Mouse (Mus musculus): Measurements from ENCODE around the gene Chchd10. TPM values are rescaled to one million over a fixed set of nuclear protein-coding genes. Genes with fewer than 3 reads are reported as not detected.

Chchd10 gene
- total and polyA plus RNA-seq, 3 experiments = 147 to 540 (median 254) TPM

- Histone ChIP-seq H3K27ac (ENCODE audit: insufficient read depth, low read depth) (peak overlapping the region; percentile 55), H3K4me2 (ENCODE audit: insufficient read depth, low read depth, poor library complexity, severe bottlenecking) (peak overlapping the region; percentile 85)
Observed at GRCm38 (mm10) chr10:75949053-75950045, 16.4 kb downstream of the Chchd10 start.

GRCm38 (mm10) chr10:75950791-75951210 lies 17.9 kb downstream of the Chchd10 start:
- no peaks in the 10 kb centered on the region for H3K27me3 ChIP-seq (replicated peaks)
- H3K79me2 ChIP-seq (replicated peaks; ENCODE audit: control insufficient read depth, extremely low read depth, insufficient read depth, poor library complexity, severe bottlenecking) = no peaks in the 10 kb centered on the region
- peak overlapping the region; percentile 63 for H3K4me2 ChIP-seq (ENCODE audit: insufficient read depth, low read depth, poor library complexity, severe bottlenecking)
- H3K9ac ChIP-seq (ENCODE audit: insufficient read depth, low read depth) = peak overlapping the region; percentile 41; the same call in 1 of the 2 replicates
- DNase-seq (ENCODE audit: extremely low read depth) = peak; percentile 54
- H3K27ac ChIP-seq (ENCODE audit: insufficient read depth, low read depth) = peak overlapping the region; percentile 57; the same call in 1 of the 2 replicates
- in situ Hi-C loops (cut with MboI; ENCODE audit: low pct_ligation_motif_present, low pct_unique_long_range_greater_than_20kb, low sequenced_read_pairs) (loop anchor here (5.0 to 25.0 kb wide), 3 partner anchors 66 to 364 kb away; partner anchors contain the start of gene Ggt5), dilution Hi-C loops (cut with MboI; ENCODE audit: extremely low pct_ligation_motif_present, extremely low pct_unique_long_range_greater_than_20kb, low sequenced_read_pairs) (no loop called here)
- no peaks in the 10 kb centered on the region for H3K9me3 ChIP-seq (replicated peaks; ENCODE audit: low read length)
- no peaks in the 10 kb centered on the region for H3K36me3 ChIP-seq (replicated peaks in 1 of 2; ENCODE audit: control insufficient read depth in 1 of 2, insufficient read depth in 1 of 2, low read length in 1 of 2)
- H3K4me3 ChIP-seq (replicated peaks in 1 of 3; ENCODE audit: low read depth in 2 of 3, low read length in 2 of 3, poor library complexity in 1 of 3) = peak overlapping the region; percentile 43 to 55 (median 46)
- H3K4me1 ChIP-seq (ENCODE audit: control insufficient read depth in 1 of 2, insufficient read depth in 2 of 2) = peaks cover 30 to 46% of the 10 kb centered on the region in 2 experiments
- TF ChIP-seq SIN3A (IDR thresholded peaks at IDR 0.05; ENCODE audit: low read length) (0 out of 2 replicates have a peak, but pooled peaks have one; percentile 20), ZC3H11A (IDR thresholded peaks at IDR 0.05; ENCODE audit: low read depth, low read length) (no peak), ELF1 (IDR thresholded peaks at IDR 0.05; ENCODE audit: low read depth, low read length) (peak; percentile 60), CHD2 (IDR thresholded peaks at IDR 0.05; ENCODE audit: low read length) (peak; percentile 60; the same call in 1 of the 2 replicates), USF1 (IDR thresholded peaks at IDR 0.05; ENCODE audit: low read depth, low read length) (no peak), MXI1 (IDR thresholded peaks at IDR 0.05; ENCODE audit: low read depth, low read length) (0 out of 2 replicates have a peak, but pooled peaks have one; percentile 20), HCFC1 (IDR thresholded peaks at IDR 0.05; ENCODE audit: low read depth, low read length) (peak; percentile 29; the same call in 1 of the 2 replicates)

More at GRCm38 (mm10) chr10:75949053-75950045, 16.4 kb downstream of the Chchd10 start:
- dilution Hi-C loops (cut with MboI; ENCODE audit: extremely low pct_ligation_motif_present, extremely low pct_unique_long_range_greater_than_20kb, low sequenced_read_pairs) = no loop called here
- H3K79me2 ChIP-seq (replicated peaks; ENCODE audit: control insufficient read depth, extremely low read depth, insufficient read depth, poor library complexity, severe bottlenecking) = no peaks in the 10 kb centered on the region
- H3K9me3 ChIP-seq (replicated peaks; ENCODE audit: low read length) = no peaks in the 10 kb centered on the region
- H3K27me3 ChIP-seq (replicated peaks) = no peaks in the 10 kb centered on the region
- in situ Hi-C loops (cut with MboI; ENCODE audit: low pct_ligation_motif_present, low pct_unique_long_range_greater_than_20kb, low sequenced_read_pairs) = loop anchor here (5.0 to 25.0 kb wide), 3 partner anchors 65 to 362 kb away; partner anchors contain the start of gene Ggt5
- no peaks in the 10 kb centered on the region for H3K36me3 ChIP-seq (replicated peaks in 1 of 2; ENCODE audit: control insufficient read depth in 1 of 2, insufficient read depth in 1 of 2, low read length in 1 of 2)
- TF ChIP-seq POLR2A (IDR thresholded peaks at IDR 0.05; ENCODE audit: low read depth, low read length) (no peak), SIN3A (IDR thresholded peaks at IDR 0.05; ENCODE audit: low read length) (peak; percentile 62; the same call in 1 of the 2 replicates), IRF4 (IDR thresholded peaks at IDR 0.05; ENCODE audit: low read depth, low read length) (peak; percentile 87), MAFK (IDR thresholded peaks at IDR 0.05; ENCODE audit: insufficient replicate concordance, low read length) (0 out of 2 replicates have a peak, but pooled peaks have one; percentile 25), USF1 (IDR thresholded peaks at IDR 0.05; ENCODE audit: low read depth, low read length) (no peak), ETS1 (conservative IDR thresholded peaks at IDR 0.05; ENCODE audit: low read depth, low read length) (peak; percentile 55; the same call in 1 of the 2 replicates), MAX (IDR thresholded peaks at IDR 0.05; ENCODE audit: low read length) (0 out of 2 replicates have a peak, but pooled peaks have one; percentile 25), TCF12 (IDR thresholded peaks at IDR 0.05; ENCODE audit: low read depth, low read length) (peak; percentile 75), CHD2 (IDR thresholded peaks at IDR 0.05; ENCODE audit: low read length) (peak; percentile 72), PAX5 (IDR thresholded peaks at IDR 0.05; ENCODE audit: low read length) (no peak), ZNF384 (IDR thresholded peaks at IDR 0.05; ENCODE audit: low read depth, low read length) (no peak), SMC3 (IDR thresholded peaks at IDR 0.05; ENCODE audit: low read depth, low read length) (peak; percentile 32; the same call in 1 of the 2 replicates), MAZ (IDR thresholded peaks at IDR 0.05; ENCODE audit: low read depth, low read length) (peak; percentile 97), MYC (IDR thresholded peaks at IDR 0.05; ENCODE audit: low read depth, low read length) (peak; percentile 72; the same call in 1 of the 2 replicates), CTCF (conservative IDR thresholded peaks at IDR 0.05 in 1 of 2, IDR thresholded peaks at IDR 0.05 in 1 of 2; ENCODE audit: low read depth in 2 of 2, low read length in 2 of 2) (no peak), BHLHE40 (IDR thresholded peaks at IDR 0.05; ENCODE audit: low read depth, low read length) (peak; percentile 55), ZMIZ1 (IDR thresholded peaks at IDR 0.05; ENCODE audit: low read depth, low read length) (0 out of 2 replicates have a peak, but pooled peaks have one; percentile 15), TBP (conservative IDR thresholded peaks at IDR 0.05; ENCODE audit: low read depth, low read length) (no peak), MEF2A (IDR thresholded peaks at IDR 0.05; ENCODE audit: borderline replicate concordance, low read depth, low read length) (peak; percentile 73), HCFC1 (IDR thresholded peaks at IDR 0.05; ENCODE audit: low read depth, low read length) (peak; percentile 33; the same call in 1 of the 2 replicates), MXI1 (IDR thresholded peaks at IDR 0.05; ENCODE audit: low read depth, low read length) (peak; percentile 52; the same call in 1 of the 2 replicates), KAT2A (IDR thresholded peaks at IDR 0.05; ENCODE audit: insufficient replicate concordance, low read length) (peak; percentile 59; the same call in 1 of the 2 replicates), EP300 (IDR thresholded peaks at IDR 0.05; ENCODE audit: low read length) (peak; percentile 77), RAD21 (IDR thresholded peaks at IDR 0.05; ENCODE audit: low read depth, low read length) (no peak), UBTF (IDR thresholded peaks at IDR 0.05; ENCODE audit: low read depth, low read length) (no peak)
- H3K4me1 ChIP-seq (ENCODE audit: control insufficient read depth in 1 of 2, insufficient read depth in 2 of 2) = peaks cover 30 to 48% of the 10 kb centered on the region in 2 experiments
- H3K4me3 ChIP-seq (replicated peaks in 1 of 3; ENCODE audit: low read depth in 2 of 3, low read length in 2 of 3, poor library complexity in 1 of 3) = peak overlapping the region; percentile 11 to 55 (median 19)
- peak; percentile 89 for DNase-seq (ENCODE audit: extremely low read depth)
- H3K9ac ChIP-seq (ENCODE audit: insufficient read depth, low read depth) = peak overlapping the region; percentile 4; the same call in 1 of the 2 replicates

Measured in CH12.LX (cell line).